Mouse (Mus musculus): Measurements from ENCODE around the gene Vipr1.

The Vipr1 gene

DNA sequence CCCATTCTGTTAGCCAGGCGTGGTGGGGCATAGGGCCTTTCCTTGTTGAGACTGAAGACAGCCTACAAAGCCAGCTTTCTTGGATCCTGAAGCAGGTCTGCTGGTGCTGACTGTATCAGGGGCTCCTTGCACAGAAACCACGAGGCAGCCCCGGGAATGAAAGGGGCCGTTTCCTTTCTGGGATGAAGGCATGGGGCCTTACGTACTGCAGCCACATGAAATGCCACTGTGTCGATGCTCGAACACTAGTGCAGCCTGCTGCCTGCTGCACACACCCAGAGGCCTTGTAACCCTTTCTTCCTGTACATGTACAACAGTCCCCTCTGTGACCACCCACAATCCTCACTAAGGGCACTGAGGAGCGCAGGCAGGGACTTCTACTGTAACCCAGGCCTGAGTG is 38.7 kb downstream of the Vipr1 start:
- DNase-seq, result no peak

DNA sequence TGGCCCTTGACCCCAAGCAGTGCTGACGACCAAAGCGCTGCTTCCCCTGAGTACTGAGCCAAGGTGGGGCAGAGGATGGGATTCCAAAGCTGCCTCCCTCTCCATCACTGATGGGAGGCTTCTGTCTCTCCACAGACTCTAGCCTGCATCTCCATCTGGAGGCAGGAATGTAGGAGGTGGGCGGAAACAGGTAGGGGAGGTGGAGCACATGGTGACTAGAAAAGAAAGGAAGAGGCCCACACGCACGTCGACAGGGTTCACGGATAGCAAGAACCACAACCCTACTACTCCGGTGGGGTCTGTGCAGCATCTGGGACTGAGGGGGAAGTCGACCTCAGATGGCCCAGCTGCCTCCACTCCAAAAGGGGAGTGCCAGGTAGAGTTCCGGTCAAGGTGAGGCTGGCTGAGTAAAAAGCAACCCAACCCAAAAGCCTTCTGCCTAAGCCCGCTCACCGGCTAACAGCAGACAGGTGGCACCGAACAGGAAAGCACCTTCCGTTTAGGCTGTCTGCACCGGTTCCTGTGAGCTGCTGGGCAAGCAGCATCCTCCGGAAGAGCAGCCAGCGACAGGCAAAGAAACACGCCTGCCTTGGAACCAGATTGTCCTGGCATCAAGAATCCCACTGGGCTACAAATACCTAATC is 39.6 kb downstream of the Vipr1 start:
- no peak for DNase-seq

DNA sequence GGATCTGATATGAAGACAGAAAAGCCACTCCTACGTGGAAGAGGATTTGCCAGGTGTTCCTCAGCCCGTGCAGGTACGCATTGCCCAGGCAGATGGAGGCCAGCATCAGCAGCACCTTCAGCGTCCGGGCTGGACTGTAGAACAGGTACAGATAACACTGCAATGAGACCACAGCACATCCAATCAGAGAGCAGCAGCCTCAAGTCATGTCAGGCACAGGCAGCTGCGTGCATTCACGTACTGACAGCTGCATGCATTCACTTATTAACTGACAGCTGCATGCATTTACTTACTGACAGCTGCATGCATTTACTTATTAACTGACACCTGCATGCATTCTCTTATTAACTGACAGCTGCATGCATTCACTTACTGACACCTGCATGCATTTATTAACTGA is 42.2 kb downstream of the Vipr1 start:
- no peak for DNase-seq

DNA sequence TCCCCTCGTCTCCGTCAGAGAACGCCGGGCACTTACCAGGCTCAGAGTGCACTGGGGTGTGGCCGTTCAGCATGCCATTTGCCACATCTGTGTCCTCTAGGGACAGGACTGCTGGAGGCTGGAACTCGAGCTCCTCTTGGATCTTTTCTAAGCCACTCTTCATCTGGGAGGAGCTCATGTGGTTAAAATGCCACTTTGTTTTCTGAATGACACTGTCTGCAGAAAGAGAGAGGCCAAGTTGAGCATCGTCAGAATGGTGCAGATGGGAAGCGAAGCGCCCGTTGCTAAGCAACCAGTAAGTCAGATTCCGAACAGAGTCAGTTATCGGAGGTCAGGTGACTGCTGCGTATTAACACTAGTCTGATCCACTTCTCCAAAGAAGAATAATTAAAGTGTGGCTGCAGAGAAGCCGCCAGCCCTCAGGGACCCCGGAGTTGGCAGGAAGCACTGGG is 47.7 kb downstream of the Vipr1 start:
- DNase-seq, result no peak

DNA sequence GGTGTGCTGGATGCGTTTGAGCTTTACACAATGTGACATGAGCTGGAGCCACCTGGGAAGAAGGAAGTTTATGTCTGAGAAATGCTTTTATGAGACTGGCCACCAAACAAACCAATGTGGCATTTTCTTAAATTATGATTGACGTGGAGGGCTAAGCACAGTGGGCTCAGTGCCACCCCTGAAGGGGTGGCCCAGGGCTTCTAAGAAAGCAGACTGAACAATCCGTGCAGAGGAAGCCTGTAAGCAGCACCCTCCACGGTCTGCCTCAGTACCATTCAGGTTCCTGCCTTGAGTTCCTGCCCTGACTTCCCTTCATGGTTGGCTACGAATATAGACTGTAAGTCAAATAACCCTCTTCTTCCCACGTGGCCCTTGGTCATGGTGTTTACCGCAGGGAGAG is 48.2 kb downstream of the Vipr1 start:
- DNase-seq, result no peak

DNA sequence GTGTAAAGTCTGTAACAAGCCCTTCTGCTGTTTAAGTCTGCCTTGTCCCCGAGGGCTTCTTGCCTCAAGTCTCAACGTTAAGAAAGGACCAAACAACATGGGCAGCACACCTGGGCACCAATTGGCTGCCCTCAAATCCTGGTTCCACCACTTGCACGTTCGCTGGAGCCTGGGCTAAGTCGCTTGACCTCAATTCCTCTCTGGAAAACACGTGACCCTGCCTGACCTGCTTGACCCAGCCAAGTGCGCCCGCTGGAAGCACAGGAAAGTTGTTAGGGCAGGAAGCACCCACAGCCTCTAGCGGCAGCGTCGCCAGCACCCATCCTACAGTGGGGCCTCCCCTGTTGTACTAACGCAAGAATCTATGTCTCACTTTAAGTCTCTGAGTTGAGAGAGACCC is 52.2 kb downstream of the Vipr1 start:
- DNase-seq, result no peak

DNA sequence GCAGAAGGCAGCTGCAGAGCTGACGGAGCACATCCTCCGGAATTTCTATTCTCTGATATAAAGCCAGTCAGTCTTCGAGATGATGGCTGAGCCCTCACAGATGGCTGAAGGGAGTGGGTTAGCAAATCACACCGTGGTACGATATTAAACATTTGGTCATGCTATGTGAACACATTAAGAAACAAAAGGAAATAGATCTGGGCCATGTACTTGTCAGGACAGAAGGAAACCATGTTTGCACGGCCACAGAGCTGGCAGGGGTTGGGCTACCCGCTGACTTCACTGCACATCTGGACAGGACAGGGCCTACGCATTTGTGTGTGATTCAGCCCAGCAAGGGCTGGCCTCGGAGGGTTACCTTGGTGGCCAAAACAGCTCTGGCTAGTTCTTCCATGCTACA is 54.1 kb downstream of the Vipr1 start:
- no peak for DNase-seq

DNA sequence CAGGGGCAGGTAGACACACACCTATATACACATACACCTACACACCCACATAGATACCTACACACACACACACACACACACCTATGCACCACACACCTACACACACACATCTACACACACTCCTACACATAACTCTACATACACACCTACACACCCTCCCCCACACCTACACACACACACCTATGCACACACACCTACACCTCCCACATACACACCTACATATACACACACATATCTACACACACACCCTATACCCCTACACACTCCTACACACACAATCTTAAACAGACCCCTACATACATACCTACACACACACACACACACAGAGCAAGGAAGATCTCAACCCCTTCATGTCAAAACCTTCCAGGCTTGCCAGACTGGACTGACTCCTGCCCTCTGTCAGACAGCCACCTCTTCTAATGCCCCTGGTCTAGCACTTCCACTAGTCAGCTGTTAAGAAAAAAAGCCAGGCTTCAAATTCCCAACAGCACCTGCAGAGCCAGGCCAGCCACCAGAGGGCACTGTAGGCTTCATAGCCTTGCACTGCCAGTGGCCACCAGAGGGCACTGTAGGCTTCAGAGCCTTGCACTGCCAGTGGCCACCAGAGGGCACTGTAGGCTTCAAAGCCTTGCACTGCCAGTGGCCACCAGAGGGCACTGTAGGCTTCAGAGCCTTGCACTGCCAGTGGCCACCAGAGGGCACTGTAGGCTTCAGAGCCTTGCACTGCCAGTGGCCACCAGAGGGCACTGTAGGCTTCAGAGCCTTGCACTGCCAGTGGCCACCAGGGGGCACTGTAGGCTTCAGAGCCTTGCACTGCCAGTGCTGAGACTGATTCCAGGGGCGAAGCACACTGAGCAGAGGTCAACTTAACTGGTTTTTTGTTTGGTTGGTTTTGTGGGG is 54.9 kb downstream of the Vipr1 start:
- DNase-seq, result peak; percentile 73 to 82

DNA sequence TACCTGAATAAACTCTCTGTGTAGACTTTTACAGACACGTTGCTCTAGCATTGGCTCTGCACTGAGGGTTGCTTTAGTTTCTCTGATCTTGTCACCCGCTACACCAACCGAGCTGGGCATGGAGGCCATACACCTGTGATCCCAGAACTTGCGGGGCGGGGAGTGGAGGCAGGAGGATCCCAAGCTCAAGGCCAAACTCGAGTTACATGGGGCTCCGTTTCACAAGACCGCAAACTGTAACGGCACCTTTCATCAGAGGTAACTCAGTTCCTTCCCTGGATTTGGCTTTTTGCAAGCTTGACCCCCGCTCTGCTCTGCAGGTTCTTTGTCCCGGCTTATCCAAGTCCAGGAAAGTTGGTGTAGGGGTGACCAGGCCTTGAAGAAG is 61.7 kb downstream of the Vipr1 start:
- no peak for DNase-seq

DNA sequence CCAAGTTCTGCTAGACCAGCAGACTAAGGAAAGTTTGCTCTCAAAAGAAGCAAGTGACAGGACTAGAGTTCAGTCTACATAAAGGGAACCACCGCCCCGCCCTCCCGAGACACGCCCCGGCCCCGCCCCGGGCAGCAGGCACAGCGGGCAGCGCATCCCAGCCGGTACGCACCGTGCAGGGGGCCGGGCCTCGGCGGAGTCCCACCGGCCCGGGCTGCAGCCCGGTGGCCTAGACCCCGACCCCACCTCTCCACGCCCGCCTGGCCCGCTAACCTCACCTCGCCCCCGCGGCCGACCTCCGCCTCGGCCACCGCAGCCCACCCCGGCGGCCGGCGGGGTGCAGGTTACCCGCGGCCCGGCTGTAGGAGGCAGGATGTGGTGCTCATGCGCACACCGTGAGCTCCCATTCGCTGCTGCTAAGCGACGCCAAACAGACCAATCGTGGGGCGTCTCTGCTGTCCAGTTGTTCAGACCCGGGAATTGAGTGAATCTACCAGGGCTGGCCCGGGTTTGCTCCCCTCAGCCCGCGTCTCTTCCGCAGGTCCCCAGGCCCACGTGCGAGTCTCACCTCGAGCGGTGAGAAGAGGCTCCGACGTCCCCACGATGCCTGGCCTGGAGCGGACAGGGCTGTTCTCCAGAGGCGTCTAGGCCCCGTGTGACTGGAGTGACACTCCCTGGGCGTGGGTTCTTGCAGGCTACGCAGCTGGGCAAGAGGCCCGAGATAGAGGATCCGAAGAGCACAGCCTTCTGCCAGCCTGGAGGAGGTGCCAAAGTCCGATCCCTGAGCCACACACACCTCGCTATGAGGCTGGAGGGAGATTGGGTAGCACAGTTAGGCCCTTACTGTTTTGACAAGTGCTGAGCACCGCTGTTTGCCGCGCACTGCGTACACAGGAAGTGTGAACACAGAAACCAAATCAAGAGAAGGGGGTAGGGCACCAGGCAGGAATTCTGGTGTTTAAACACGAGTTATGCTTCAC is 62.4 kb downstream of the Vipr1 start, which contains the start of gene Sec22c:
Gene Sec22c (minus strand): TSS at position 845 of the 980 bp plus-strand sequence.
- peak; percentile 91 for DNase-seq

DNA sequence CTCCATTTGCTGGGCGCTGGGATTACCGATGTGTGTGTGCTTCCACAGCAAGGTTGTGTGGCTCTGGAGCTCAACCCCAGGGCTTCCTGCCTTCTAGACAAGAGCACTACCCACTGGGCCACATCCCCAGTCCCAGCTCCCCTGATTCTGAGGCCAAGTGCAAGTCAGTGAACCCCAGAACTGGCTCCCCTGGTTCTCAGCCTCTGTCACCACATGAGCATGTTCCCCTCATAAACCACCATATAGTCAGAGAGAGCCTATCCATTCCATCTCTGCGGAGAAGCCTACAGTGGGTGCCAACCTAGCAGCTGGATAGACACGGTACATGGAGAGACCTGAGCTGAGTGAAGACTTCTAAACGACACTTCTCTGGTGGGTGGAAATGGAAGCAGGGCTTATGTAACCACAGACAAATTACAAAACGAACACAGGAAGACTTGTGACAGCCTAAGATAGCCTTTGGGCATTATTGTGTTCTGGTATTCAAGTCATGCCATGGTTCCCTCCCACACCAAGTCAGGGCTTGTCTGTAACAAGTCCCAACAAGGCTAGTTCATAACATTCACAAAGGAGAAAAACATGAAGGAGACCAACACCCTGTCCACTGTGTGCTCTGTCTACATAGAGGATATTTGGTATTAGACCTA is 63.6 kb downstream of the Vipr1 start:
- no peak for DNase-seq

DNA sequence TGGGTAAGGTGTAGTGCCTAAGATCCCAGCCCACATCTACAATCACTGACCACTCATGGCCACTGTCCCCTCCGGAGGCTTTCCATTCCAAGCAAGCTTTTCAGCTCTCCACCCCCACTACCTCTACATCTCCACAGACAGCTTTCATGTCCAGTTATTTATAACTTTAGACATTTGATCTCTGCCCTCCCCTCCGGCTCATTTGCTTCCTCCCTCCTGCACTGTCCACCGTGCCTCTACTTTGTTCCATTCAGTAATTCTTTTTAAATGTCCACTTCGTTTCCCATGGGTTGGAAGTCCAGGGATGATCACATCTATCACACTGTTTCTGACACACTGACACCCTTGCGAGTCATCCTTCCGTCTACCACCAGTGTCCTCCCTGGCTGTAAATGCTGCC is 65.3 kb downstream of the Vipr1 start:
- no peak for DNase-seq

DNA sequence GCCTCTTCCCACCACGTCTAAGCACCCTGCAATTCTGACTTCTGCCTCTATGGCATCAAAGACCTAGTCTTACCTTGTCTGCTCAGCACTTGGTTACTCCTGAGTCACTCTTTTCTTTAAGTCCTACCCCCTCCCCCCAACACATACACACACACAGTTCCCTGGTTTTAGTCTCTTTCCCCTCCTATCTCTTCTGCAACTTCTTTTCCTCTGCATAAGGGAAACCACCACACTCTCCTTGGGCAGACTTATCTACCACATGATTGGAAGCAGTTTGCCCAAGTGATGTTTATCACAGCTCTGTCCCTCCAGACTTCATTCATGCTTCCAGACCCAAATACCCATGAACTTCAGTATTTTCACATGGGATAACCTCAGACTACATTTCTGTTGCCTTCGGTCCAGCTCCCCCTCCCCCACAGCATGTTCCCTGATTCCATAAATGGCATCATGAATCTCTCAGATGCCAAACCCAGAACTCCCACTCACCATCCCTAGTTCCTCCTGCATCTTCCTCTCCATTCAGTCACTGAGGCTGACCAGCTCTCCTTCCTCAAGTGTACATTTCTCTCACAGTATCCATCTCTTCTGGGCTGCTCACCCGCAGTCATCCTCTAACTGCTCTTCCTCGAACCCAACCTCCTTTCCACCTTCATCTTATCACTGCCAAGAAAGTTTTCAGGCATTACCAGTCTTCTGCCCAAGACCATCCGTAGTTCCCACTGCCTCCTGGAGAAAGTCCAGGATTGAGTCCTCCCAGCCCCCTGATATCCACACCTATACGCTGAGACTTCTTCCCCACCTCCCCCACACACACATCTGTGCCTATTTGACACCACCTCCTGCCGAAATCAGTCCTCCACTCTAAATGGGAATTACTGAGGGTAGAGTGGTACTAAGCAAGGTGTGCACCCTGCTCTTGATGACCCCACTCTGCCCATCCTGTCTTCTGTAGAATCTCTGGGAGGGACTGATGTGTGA is 66.3 kb downstream of the Vipr1 start:
- no peak for DNase-seq

DNA sequence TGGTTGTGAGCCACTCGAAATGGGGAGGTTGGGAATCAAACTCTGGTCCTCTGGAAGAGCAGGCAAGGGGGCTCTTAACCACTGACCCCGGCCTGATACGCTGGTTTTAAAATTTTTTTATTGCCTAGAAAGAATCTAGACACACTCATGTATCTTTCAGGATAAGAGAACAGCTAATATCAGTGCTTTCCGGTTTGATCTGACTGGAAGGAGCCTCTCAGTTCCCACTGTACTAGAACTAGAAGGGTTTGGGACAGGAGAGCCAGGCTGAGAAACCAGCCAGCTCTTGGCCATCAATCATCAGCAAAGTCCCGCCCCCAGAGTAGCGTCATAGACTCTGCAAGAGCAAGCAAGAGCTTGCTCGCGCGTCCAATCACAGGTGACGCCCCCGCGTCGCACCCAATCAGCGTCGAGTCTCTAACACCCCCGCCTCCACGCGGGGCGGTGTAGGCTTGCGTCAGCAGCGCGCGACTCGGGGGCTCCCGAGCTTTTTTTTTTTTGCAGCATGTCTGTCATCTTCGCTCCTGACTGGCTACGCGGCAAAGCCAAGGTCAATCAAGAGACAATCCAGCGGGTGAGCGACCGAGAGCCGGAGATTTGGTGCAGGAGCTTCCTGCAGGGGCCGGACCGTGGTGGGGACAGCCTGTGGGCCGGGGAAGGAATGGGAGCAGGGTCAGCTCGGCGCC is 67.5 kb downstream of the Vipr1 start, which contains the start of gene Ss18l2:
Gene Ss18l2 (plus strand): TSS at position 432 of the 686 bp plus-strand sequence.
- DNase-seq, result peak; percentile 96 to 99

DNA sequence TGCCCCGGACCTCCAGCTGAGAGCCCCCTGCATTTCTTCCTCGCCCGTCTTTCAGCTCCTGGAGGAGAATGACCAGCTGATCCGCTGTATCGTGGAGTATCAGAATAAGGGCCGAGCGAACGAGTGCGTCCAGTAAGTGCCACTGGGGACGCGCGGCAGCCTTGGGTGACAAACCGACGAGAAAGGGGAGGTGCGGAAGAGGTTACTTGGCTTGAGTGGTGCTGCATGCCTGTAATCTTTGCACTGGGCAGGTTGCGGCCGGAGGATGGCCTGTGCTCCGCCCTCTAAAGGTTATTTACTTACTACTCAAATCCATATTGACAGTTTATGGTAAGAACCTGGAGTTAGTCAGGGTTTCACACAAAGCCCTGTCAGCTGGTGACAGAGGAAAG is 68.1 kb downstream of the Vipr1 start:
- DNase-seq, result no peak

DNA sequence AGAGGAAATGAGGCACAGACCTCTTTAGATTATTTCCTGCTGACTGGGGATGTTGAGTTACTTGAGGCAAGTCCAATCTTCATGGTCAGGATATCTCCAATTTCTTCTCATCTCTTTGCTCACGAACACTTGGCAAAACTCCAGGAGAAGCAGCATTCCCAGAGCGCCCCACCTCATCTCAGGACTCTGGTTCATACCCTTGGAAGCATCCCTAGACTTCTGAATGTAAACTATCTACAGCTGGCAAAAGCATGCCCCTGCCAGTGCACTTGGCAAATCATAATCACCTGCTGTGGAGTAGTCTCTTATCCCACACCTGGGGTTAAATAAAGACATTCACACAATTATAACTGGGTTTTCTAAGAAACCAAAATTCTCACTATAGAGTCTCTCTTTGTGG is 74.5 kb downstream of the Vipr1 start:
- DNase-seq, result no peak

DNA sequence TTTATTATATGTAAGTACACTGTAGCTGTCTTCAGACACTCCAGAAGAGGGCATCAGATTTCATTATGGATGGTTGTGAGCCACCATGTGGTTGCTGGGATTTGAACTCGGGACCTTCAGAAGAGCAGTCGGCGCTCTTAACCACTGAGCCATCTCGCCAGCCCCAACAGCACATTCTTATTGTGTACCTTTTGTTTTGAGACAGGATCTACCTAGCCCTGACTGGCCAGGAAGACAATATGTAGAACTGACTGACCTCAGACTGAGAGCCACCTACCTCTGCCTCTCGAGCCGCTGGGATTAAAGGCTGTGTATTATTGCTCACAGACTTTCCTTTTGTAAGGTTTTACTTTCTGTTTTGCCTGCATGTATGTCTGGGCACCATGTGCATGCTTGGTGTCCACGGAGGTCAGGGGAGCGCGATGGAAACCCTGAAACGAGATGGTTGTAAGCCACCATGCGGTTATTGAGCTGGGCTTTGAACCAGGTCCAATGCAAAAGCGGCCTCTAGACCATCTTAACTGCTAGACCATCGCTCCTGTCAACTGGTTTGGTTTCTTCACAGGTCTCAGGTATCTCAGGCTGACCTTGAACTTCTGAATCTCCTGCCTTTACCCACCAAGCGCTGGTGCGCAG is 75.7 kb downstream of the Vipr1 start:
- no peak for DNase-seq

DNA sequence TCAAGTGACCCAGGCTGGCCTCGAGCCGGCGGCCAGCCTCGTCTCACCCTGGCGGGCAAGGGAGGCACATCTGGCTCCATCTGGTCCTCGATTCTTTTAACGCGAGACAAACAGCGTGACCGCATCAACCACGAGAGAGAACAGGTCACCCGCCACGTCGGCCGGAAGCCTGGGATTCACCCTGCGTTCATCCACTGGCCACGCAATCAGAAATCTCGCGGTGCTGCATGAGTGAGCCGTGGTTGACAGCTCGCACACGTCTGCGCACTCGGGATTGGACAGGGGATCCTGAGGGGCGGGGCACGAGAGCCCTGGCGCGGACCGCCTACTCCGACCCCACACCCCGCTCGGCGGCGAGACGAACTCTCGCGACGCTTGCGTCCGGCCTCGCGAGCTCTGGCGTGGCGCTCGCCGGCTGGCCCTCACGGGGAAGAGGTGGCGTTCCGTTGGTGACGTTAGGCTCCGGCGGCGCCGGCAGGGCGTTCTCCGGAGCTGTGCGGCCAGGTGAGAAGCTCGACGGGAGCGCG is 76.3 kb downstream of the Vipr1 start, which contains the start of gene Nktr:
Gene Nktr (plus strand): TSS at position 378 of the 527 bp plus-strand sequence.
- DNase-seq, result peak; percentile 96 to 99
